Mouse (Mus musculus): Measurements from ENCODE around the gene Tjp3.

Gene Tjp3

GRCm38 (mm10) chr10:81268643-81269412 is 22.6 kb downstream of the Tjp3 start:
- DNase-seq (ENCODE audit: low read depth, low spot score): no peak

DNA sequence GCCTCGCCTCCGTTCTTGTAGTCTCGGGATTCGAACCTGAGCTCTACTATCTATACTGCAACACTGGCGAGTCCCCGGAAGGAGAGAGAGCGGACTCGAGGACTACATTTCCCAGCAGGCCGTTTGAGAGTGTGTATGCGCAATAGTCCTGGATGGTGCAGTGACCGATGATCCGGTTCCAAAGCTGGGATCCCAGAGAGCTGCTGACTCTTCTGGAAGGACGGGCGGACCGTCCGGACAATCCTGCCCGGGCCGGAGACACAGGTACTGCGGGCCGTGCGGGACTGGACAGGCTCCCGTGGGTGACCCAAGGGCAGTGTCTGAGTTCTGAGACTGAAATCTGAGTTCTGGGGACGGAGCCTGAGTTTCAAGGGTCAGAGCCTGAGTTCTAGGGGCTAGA is 23.3 kb downstream of the Tjp3 start:
- DNase-seq (ENCODE audit: low read depth, low spot score): peak; percentile 65

GRCm38 (mm10) chr10:81266211-81267105 is 24.9 kb downstream of the Tjp3 start, which contains the start of the genes Mrpl54 and Apba3:
Gene Mrpl54 (minus strand): TSS chr10:81266934.
Gene Apba3 (plus strand): TSS chr10:81266960.
- peak; percentile 88 for DNase-seq (ENCODE audit: low read depth, low spot score)

- DNase-seq (ENCODE audit: low read depth, low spot score): no peak
These were observed 25.8 kb downstream of the Tjp3 start for GRCm38 (mm10) chr10:81265540-81265939.

- no peak for DNase-seq (ENCODE audit: low read depth, low spot score)
These were observed 30.4 kb downstream of the Tjp3 start for GRCm38 (mm10) chr10:81261025-81261424.

DNA sequence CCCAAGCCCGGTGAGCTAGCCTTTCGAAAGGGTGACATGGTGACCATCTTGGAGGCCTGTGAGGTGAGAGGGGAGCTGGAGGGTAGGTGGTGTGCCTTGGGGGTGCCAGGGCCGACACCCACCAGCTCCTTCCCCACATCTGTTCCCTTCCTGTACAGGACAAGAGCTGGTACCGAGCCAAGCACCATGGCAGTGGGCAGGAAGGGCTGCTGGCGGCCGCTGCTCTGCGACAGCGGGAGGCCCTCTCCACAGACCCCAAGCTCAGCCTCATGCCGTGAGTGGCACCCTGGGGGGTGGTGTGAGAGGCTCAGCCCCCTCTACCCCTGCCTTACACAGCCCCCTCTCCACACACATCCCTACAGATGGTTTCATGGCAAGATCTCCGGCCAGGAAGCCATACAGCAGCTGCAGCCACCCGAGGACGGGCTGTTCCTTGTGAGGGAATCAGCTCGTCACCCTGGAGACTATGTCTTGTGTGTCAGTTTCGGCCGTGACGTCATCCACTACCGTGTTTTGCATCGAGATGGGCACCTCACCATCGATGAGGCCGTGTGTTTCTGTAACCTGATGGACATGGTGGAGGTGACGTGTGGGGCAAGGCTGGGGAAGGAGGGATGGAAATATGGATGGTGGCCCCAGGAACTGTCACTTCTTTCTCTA is 32.0 kb downstream of the Tjp3 start:
- DNase-seq (ENCODE audit: low read depth, low spot score): no peak

GRCm38 (mm10) chr10:81257158-81258039 is 34.0 kb downstream of the Tjp3 start:
- DNase-seq (ENCODE audit: low read depth, low spot score): no peak

- no peak for DNase-seq (ENCODE audit: low read depth, low spot score)
These were observed 36.5 kb downstream of the Tjp3 start for GRCm38 (mm10) chr10:81254886-81255285.

DNA sequence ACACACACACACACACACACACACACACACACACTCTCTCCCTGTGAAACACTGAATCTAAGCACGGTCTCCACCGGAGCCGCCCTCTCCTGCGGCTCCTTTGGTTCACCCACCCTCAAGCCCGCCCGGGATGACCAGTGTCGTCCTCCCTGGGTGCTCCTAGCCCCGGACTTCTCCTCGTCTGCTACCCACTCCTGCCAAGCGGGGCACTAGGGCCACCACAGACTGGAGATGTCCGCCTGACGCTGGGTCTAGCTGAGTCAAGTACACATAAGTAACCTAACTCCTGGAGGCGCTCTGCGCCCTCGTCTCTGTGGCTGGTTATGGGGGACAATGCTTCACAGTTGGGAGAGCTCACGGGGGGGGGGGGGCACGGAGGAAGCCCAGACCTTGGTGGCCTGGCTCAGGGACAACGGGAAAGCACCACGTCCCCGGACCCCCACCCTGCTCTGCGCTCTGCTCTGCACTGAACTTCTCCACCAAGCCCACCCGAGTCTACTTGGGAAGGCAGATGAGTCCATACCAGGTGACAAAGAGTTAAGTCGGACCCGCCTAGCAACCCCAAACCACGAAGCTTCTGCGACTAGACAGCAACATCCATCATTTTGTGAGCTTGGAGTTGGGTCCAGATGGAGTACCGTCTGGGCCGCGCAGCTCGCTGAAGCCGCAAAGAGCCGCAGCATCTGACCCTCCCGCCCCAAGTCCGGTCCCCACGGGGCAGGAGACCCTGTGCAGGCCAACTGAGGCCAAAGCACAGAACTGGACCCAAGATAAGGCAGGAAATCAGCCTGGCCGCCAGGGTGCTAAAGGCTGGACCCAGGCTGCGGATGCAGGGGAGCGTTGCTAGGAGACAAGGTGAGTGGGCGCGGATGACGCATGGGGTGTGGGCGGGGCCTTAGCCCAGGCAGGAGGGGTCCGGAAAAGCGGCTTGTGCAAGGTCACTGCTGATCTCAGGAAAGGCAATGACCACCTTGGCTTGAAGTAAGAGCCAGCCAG is 38.7 kb downstream of the Tjp3 start, which contains the start of gene Matk:
Gene Matk (plus strand): TSS at position 512 of the 996 bp plus-strand sequence.
- DNase-seq (ENCODE audit: low read depth, low spot score): no peak

DNA sequence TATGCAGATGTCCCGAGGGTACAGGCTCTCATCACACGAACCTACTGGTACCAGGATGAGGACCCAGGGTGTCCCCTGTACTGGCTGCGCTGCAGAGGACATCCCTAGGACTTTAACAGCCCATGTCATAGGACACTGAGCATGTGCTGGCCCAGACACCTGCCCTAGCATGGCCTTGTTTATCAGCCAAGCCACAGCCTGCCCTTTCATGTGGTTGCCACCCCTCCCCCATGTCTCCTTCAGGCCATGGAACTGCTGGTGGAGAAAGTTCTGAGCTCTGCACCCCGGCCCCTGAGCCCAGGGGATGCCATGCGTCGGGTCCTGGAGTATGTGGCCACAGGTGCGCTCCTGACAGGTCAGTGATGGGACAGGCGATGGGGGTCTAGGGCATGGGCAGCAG is 41.9 kb downstream of the Tjp3 start:
- DNase-seq (ENCODE audit: low read depth, low spot score): no peak

- DNase-seq (ENCODE audit: low read depth, low spot score): no peak
These were observed 43.6 kb downstream of the Tjp3 start for GRCm38 (mm10) chr10:81247804-81248203.

DNA sequence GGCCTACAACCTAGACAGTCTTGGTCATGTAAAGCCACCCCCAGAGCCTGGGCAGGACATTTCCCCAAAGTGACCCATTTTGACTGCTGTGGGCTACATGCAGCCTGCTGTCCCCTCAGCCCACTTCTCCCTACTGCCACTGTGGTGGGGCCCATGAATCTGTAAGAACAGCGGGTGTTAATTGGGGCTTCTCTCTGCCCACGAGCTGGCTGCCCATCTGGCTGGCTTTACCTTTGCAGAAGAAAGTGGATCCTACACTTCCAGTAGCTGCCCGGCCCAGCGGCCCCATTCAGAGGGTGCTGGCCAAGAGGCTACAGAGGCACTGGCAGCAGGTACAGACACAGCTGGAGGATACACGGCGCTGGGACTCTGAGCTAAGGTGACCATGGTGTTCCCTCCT is 46.2 kb downstream of the Tjp3 start:
- no peak for DNase-seq (ENCODE audit: low read depth, low spot score)

GRCm38 (mm10) chr10:81244595-81244994 is 46.8 kb downstream of the Tjp3 start:
- no peak for DNase-seq (ENCODE audit: low read depth, low spot score)

DNA sequence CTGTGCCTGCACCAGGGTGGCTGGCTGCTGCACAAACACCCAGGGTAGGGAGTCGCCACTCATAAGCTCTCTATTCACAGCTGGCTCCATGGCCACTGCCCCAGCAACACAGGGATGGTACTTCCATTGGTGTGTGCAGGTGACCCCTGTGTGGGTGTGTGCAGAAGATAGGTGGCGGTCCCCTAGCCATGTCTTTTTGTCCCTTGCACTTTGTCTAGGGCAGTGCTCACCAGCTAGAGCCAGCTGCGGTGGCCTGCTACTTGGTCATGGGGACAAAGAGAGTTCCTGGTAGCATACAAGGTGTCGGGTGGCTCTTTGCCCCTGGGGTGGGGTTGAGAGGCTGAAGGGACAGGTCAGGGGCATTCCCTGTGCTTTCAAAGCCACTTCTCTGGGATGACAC is 47.2 kb downstream of the Tjp3 start:
- DNase-seq (ENCODE audit: low read depth, low spot score): no peak

- no peak for DNase-seq (ENCODE audit: low read depth, low spot score)
These were observed 49.4 kb downstream of the Tjp3 start for GRCm38 (mm10) chr10:81242021-81242420.

DNA sequence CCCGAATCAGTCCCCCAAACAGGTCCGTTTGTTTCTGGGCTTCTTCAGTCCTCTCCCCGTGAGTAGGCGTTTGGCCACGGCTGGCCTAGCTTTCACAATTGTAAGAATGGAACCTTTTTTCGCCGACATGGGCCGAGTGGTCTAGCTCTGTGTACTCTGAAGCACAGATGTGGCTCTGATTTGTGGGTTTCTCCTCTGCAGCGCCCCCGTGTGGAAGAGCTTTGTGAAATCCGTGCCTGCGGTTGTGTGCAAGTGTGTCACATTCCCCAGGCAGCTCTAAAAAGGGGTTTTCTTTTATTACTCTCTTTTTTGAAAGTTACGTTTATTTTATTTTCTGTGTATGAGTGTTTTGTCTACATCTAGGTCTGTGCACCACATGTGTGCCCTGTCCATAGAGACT is 50.5 kb downstream of the Tjp3 start:
- no peak for DNase-seq (ENCODE audit: low read depth, low spot score)

DNA sequence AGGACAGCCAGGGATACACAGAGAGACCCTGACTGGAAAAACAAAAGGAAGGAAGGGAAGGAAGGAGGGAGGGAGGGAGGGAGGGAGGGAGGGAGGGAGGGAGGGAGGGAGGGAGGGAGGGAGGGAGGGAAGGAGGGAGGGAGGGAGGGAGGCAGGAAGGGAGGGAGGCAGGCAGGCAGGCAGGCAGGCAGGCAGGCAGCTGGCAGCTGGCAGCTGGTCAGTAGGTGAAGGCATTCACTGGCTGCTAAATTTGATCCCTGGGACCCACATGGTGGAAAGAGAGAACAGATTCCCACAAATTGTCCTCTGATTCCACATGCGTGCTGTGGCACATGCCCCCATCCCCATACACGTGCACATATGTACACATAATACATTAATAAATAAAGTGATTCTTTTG is 52.8 kb downstream of the Tjp3 start:
- no peak for DNase-seq (ENCODE audit: low read depth, low spot score)

DNA sequence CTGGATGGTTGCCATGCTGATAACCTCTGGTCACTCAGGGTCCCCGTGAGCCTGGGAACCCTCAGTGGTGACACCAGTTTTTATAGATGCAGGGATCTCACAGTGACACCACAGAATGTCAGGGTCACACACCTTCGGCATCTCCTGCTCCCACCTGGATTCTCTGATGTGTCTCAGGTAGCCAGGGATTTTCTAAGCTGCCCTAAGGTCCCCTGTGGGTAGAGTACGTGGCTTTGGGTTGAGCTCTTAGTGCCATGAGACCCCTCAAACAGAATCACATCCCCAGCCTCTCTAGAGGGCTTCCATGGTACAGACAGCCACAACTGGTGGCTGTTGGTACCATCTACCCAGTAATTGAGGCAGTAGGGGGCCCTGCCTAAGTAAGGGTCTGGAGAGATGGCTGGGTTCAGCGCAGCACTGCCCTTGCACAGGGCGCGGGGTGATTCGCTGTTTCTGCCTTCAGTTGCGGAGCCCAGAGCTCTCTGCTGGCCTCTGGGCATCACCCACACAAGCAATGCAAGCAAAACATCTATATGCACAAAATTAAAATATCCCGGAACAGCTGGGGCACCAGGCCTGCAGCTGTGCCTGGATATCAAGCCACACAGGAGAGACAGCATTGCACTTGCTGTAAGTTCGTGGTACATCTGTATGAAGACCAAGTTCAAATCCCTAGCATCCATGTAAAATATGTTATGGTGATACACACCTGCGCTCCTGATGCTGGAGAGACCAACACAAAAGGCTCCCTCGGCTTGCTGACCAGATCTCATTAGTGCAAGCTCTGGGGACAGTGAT is 54.7 kb downstream of the Tjp3 start:
- DNase-seq (ENCODE audit: low read depth, low spot score): no peak

- no peak for DNase-seq (ENCODE audit: low read depth, low spot score)
These were observed 57.2 kb downstream of the Tjp3 start for GRCm38 (mm10) chr10:81234206-81234605.
